Mouse (Mus musculus) leukemia stem cell, adult 10-12 weeks (primary cell): ENCODE measurements around the gene Gm11397. TPM values are rescaled to one million over a fixed set of nuclear protein-coding genes. Genes with fewer than 3 reads are reported as not detected.

Source experiments
- polyA plus RNA-seq: library from polyadenylated mRNA; stranded (reverse); fragments of >175 nt; gene quantifications from 2 replicates; pipeline ENCODE4 v1.2.3, GENCODE M21; 2012; ENCODE audit warnings: low replicate concordance

Gene Gm11397
- polyA plus RNA-seq = not detected in 2 replicates

DNA sequence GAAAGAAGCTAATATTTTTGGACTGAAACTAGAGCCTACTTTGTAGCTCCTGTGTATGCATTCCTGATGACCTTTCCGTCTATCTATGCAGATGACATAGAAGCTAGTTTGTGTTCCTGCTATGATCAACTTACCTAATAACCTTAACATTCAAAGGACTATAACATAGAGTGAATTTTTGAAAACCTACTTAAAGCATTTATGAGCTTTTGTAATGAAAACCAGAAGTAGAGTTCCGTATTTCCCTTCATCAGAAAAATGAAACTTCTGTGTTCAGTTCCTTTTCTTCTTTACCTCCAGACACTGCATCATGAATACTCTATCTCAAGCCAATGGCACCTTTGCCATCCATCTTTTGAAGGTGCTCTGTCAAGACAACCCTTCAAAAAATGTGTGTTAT, at the start of gene Gm11397:
Gene Gm11397, plus strand, starts transcription at position 301 of the 400 bp plus-strand sequence.

Other genes with a start within 250 kb of the Gm11397 start
- gene Serpinb9c, start 236.0 kb upstream of the Gm11397 start, polyA plus RNA-seq = not detected in 2 replicates
- gene Serpinb9d, start 202.8 kb upstream of the Gm11397 start, polyA plus RNA-seq = not detected in 2 replicates
- gene Serpinb9e, start 146.1 kb upstream of the Gm11397 start, polyA plus RNA-seq = not detected in 2 replicates
- not detected in 2 replicates for gene Serpinb9f, start 71.7 kb upstream of the Gm11397 start, polyA plus RNA-seq
- gene Serpinb9g, start 89.0 kb downstream of the Gm11397 start, polyA plus RNA-seq = not detected in 2 replicates